Mouse (Mus musculus): ENCODE measurements around the gene Slfn1. TPM values are rescaled to one million over a fixed set of nuclear protein-coding genes. Genes with fewer than 3 reads are reported as not detected.
"Not testable (repeated sequence)": the region's sequence is repeated elsewhere in the genome, so short reads cannot be mapped to it uniquely, and the experiment has no call there.

Slfn1 gene
- polyA plus RNA-seq, 1 experiment from 2014 or later, result 0.51 TPM

DNA sequence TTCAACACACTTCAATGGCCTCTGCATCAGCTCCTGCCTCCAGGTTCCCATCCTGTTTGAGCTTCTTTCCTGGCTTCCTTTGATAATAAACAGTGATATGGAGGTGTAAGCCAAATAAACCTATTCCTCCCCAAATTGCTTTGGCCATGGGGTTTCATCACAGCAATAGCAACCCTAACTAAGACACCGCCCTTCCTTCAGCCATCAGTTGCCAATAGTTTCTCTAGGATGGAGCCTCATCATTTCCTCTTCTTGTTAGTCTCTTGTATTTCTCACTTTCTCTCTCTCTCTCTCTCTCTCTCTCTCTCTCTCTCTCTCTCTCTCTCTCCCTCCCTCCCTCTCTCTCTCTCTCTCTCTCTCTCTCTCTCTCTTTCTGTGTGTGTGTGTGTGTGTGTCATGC is 32.3 kb downstream of the Slfn1 start:
- WGBS, result no CpG with 5 or more reads among the region's 1 CpGs
- H3K9ac ChIP-seq (replicated peaks; ENCODE audit: low read length); DNase-seq; H3K27ac ChIP-seq (replicated peaks; ENCODE audit: low read depth, low read length); H3K4me3 ChIP-seq (replicated peaks; ENCODE audit: low read depth, low read length); H3K4me1 ChIP-seq (ENCODE audit: control insufficient read depth, insufficient read depth, low read length); H3K27me3 ChIP-seq (ENCODE audit: control insufficient read depth, insufficient read depth, low read length); H3K9me3 ChIP-seq (ENCODE audit: control insufficient read depth, low read length); H3K36me3 ChIP-seq (ENCODE audit: control insufficient read depth, insufficient read depth, low read length); H3K4me2 ChIP-seq (ENCODE audit: low read length); ATAC-seq (ENCODE audit: low FRiP score, low TSS enrichment): not testable (repeated sequence)

Other genes starting within 250 kb of the Slfn1 start
- 2.6 and 4.2 TPM in 2 replicates for gene Rffl, start 245.6 kb upstream of the Slfn1 start, polyA plus RNA-seq (2014; fragmentation: Nextera tagmentation; extraction: Ambion mirVana)
- 11.4 and 17.2 TPM in 2 replicates for gene Rad51d, start 226.2 kb upstream of the Slfn1 start, polyA plus RNA-seq (2014; fragmentation: Nextera tagmentation; extraction: Ambion mirVana)
- 0.30 and 0.38 TPM in 2 replicates for gene Fndc8, start 224.7 kb upstream of the Slfn1 start, polyA plus RNA-seq (2014; fragmentation: Nextera tagmentation; extraction: Ambion mirVana)
- 24.8 and 28.0 TPM in 2 replicates for gene Nle1, start 208.4 kb upstream of the Slfn1 start, polyA plus RNA-seq (2014; fragmentation: Nextera tagmentation; extraction: Ambion mirVana)
- gene Unc45b, start 206.3 kb upstream of the Slfn1 start, polyA plus RNA-seq (2014; fragmentation: Nextera tagmentation; extraction: Ambion mirVana), result 0.32 and 0.84 TPM in 2 replicates
- 0.98 and 2.6 TPM in 2 replicates for gene Slfn5, start 165.5 kb upstream of the Slfn1 start, polyA plus RNA-seq (2014; fragmentation: Nextera tagmentation; extraction: Ambion mirVana)
- 1.2 and 3.1 TPM in 2 replicates for gene Slfn9, start 125.0 kb upstream of the Slfn1 start, polyA plus RNA-seq (2014; fragmentation: Nextera tagmentation; extraction: Ambion mirVana)
- gene Slfn8, start 96.0 kb upstream of the Slfn1 start, polyA plus RNA-seq (2014; fragmentation: Nextera tagmentation; extraction: Ambion mirVana), result 0.07 and 0.54 TPM in 2 replicates
- gene Slfn2, start 51.7 kb upstream of the Slfn1 start, polyA plus RNA-seq (2014; fragmentation: Nextera tagmentation; extraction: Ambion mirVana), result 0.22 and 3.1 TPM in 2 replicates
- gene Slfn4, start 58.3 kb downstream of the Slfn1 start, polyA plus RNA-seq (2014; fragmentation: Nextera tagmentation; extraction: Ambion mirVana), result 0.05 and 0.20 TPM in 2 replicates
- gene Slfn3, start 74.5 kb downstream of the Slfn1 start, polyA plus RNA-seq (2014; fragmentation: Nextera tagmentation; extraction: Ambion mirVana), result 0.19 and 0.38 TPM in 2 replicates
- 0.05 TPM in 1 of 2 replicates, not detected in the other for gene Slfn14, start 169.9 kb downstream of the Slfn1 start, polyA plus RNA-seq (2014; fragmentation: Nextera tagmentation; extraction: Ambion mirVana)
- 103 and 173 TPM in 2 replicates for gene Ap2b1, start 182.2 kb downstream of the Slfn1 start, polyA plus RNA-seq (2014; fragmentation: Nextera tagmentation; extraction: Ambion mirVana)
- gene Pex12, start 185.7 kb downstream of the Slfn1 start, polyA plus RNA-seq (2014; fragmentation: Nextera tagmentation; extraction: Ambion mirVana), result 16.2 and 20.6 TPM in 2 replicates

All from midbrain, embryonic 14.5 days (tissue).